Mouse (Mus musculus) limb, embryonic 14.5 days (tissue): ENCODE measurements around the gene Rab12. TPM values are rescaled to one million over a fixed set of nuclear protein-coding genes. Genes with fewer than 3 reads are reported as not detected.

Experiments used
- ATAC-seq: fragments of 200-750 bp; cut with Nextera tagmentation; 2 replicates; pipeline ENCODE4 v1.8.0; 2017; ENCODE audit warnings: low read depth, moderate number of reproducible peaks, moderate TSS enrichment; ENCODE audit not compliant: low FRiP score
- DNase-seq: peaks from one replicate; pipeline ENCODE4 v3.0.0-alpha.2; 2015; ENCODE audit warnings: low spot score
- H3K27ac ChIP-seq: fragments of 300-500 bp; sonication (generic); replicated peaks from 2 replicates; pipeline ENCODE4 v1.5.1; 2014; ENCODE audit warnings: low read depth, mild to moderate bottlenecking, low read length, moderate library complexity, mixed read lengths
- H3K27me3 ChIP-seq: fragments of 300-500 bp; sonication (generic); 2 replicates; pipeline ENCODE4 v1.6.1; 2014; ENCODE audit warnings: low read length, mixed read lengths; ENCODE audit not compliant: control insufficient read depth, insufficient read depth
- H3K36me3 ChIP-seq: fragments of 300-500 bp; sonication (generic); 2 replicates; pipeline ENCODE4 v1.6.1; 2014; ENCODE audit warnings: mild to moderate bottlenecking, low read length, moderate library complexity, mixed read lengths; ENCODE audit not compliant: control insufficient read depth, insufficient read depth
- H3K4me1 ChIP-seq: fragments of 300-500 bp; sonication (generic); 2 replicates; pipeline ENCODE4 v1.6.1; 2014; ENCODE audit warnings: antibody characterized with exemption, low read length, mixed read lengths; ENCODE audit not compliant: control insufficient read depth, insufficient read depth
- H3K4me2 ChIP-seq: fragments of 300-500 bp; sonication (generic); replicated peaks from 2 replicates; pipeline ENCODE4 v1.6.1; 2014; ENCODE audit warnings: low read depth, mild to moderate bottlenecking, low read length, moderate library complexity; ENCODE audit not compliant: severe bottlenecking
- H3K4me3 ChIP-seq: fragments of 300-500 bp; sonication (generic); replicated peaks from 2 replicates; pipeline ENCODE4 v1.5.1; 2014; ENCODE audit warnings: low read length
- H3K9ac ChIP-seq: fragments of 300-500 bp; sonication (generic); 2 replicates; pipeline ENCODE4 v1.6.1; 2014; ENCODE audit warnings: mild to moderate bottlenecking, low read depth, low read length, moderate library complexity; ENCODE audit not compliant: severe bottlenecking
- H3K9me3 ChIP-seq: fragments of 300-500 bp; sonication (generic); 2 replicates; pipeline ENCODE4 v1.6.1; 2016; ENCODE audit warnings: low read length; ENCODE audit not compliant: control insufficient read depth
- POLR2A ChIP-seq: fragments of 200-500 bp; IDR thresholded peaks from 2 replicates; pipeline ENCODE4 v1.8.0; 2012; ENCODE audit warnings: inconsistent platforms, mild to moderate bottlenecking, moderate library complexity, borderline replicate concordance; ENCODE audit not compliant: insufficient read depth, insufficient read length; ENCODE audit errors: extremely low read depth
- WGBS: fragments of 180-500 bp; shearing (Covaris S2); extraction: QIAGEN DNeasy Blood & Tissue Kit; methylation state at CpG from one replicate; pipeline ENCODE4 v1.1.7; 2014; 5-methylcytosine and 5-hydroxymethylcytosine counted together
- polyA plus RNA-seq, 2 experiments: library from polyadenylated mRNA; depleted of rRNA in 1 of 2; stranded (reverse) in 1 of 2; unstranded in 1 of 2; fragments of >200 nt; fragmentation: Nextera tagmentation in 1 of 2; extraction: Ambion mirVana in 1 of 2; gene quantifications; 2 replicates each; pipeline versions ENCODE4 v1.2.1 to v1.2.3; 2012 to 2014

Gene Rab12
- polyA plus RNA-seq, 2 experiments = 57.5 to 88.3 TPM

- H3K9me3 ChIP-seq = no peaks in the 10 kb centered on the region
- WGBS = 86% methylated on average over 4 of the region's 4 CpGs
- peaks cover 10% of the 10 kb centered on the region; the same call in 1 of the 2 replicates for H3K36me3 ChIP-seq
Measured at GRCm38 (mm10) chr17:66516953-66517352, 2.6 kb downstream of the Rab12 start.

GRCm38 (mm10) chr17:66514288-66514995 lies 5.1 kb downstream of the Rab12 start:
- no peaks in the 10 kb centered on the region for H3K27me3 ChIP-seq
- peaks cover 15% of the 10 kb centered on the region; the same call in 1 of the 2 replicates for H3K36me3 ChIP-seq
- H3K4me3 ChIP-seq = no peak overlapping the region
- H3K27ac ChIP-seq = no peak overlapping the region
- no peak for DNase-seq
- peaks cover 11% of the 10 kb centered on the region for H3K4me1 ChIP-seq
- H3K4me2 ChIP-seq = no peak overlapping the region
- 75% methylated on average over 10 of the region's 10 CpGs for WGBS
- TF ChIP-seq POLR2A = no peak
- no peak overlapping the region for H3K9ac ChIP-seq
- no peaks in the 10 kb centered on the region for H3K9me3 ChIP-seq
- no peak for ATAC-seq

More at GRCm38 (mm10) chr17:66516953-66517352, 2.6 kb downstream of the Rab12 start:
- no peaks in the 10 kb centered on the region for H3K27me3 ChIP-seq
- H3K4me3 ChIP-seq = no peak overlapping the region
- peaks cover 11% of the 10 kb centered on the region for H3K4me1 ChIP-seq
- H3K9ac ChIP-seq = no peak overlapping the region
- no peak for TF ChIP-seq POLR2A
- no peak overlapping the region for H3K27ac ChIP-seq
- no peak overlapping the region for H3K4me2 ChIP-seq
- DNase-seq (no peak), ATAC-seq (no peak)

GRCm38 (mm10) chr17:66512202-66512956 lies 7.2 kb downstream of the Rab12 start:
- H3K27ac ChIP-seq = no peak overlapping the region
- no peaks in the 10 kb centered on the region for H3K9me3 ChIP-seq
- no peak overlapping the region for H3K4me3 ChIP-seq
- H3K27me3 ChIP-seq = no peaks in the 10 kb centered on the region
- no peak for TF ChIP-seq POLR2A
- no peak overlapping the region for H3K9ac ChIP-seq
- 69% methylated on average over 15 of the region's 15 CpGs for WGBS
- ATAC-seq (no peak), DNase-seq (no peak)
- H3K36me3 ChIP-seq = peaks cover 21% of the 10 kb centered on the region; the same call in 1 of the 2 replicates
- H3K4me1 ChIP-seq = no peaks in the 10 kb centered on the region
- H3K4me2 ChIP-seq = no peak overlapping the region

- no peak for TF ChIP-seq POLR2A
- H3K27me3 ChIP-seq = no peaks in the 10 kb centered on the region
- no peaks in the 10 kb centered on the region for H3K4me1 ChIP-seq
- no peak overlapping the region for H3K4me3 ChIP-seq
- no peak for ATAC-seq
- H3K4me2 ChIP-seq = no peak overlapping the region
- DNase-seq = no peak
- no peak overlapping the region for H3K9ac ChIP-seq
- H3K27ac ChIP-seq = no peak overlapping the region
- WGBS = 46% methylated on average over 10 of the region's 10 CpGs
- peaks cover 32% of the 10 kb centered on the region for H3K36me3 ChIP-seq
- no peaks in the 10 kb centered on the region for H3K9me3 ChIP-seq
Measured at GRCm38 (mm10) chr17:66510221-66510683, 9.3 kb downstream of the Rab12 start.

GRCm38 (mm10) chr17:66507049-66507954 lies 12.2 kb downstream of the Rab12 start:
- no peak overlapping the region for H3K27ac ChIP-seq
- WGBS = 90% methylated on average over 9 of the region's 9 CpGs
- no peak for TF ChIP-seq POLR2A
- no peaks in the 10 kb centered on the region for H3K4me1 ChIP-seq
- ATAC-seq (no peak), DNase-seq (no peak)
- no peaks in the 10 kb centered on the region for H3K9me3 ChIP-seq
- no peaks in the 10 kb centered on the region for H3K27me3 ChIP-seq
- no peak overlapping the region for H3K9ac ChIP-seq
- no peak overlapping the region for H3K4me2 ChIP-seq
- H3K4me3 ChIP-seq = no peak overlapping the region
- peaks cover 40% of the 10 kb centered on the region for H3K36me3 ChIP-seq
